Mouse (Mus musculus) heart, embryonic 13.5 days (tissue): ENCODE measurements around the gene Daam2. TPM values are rescaled to one million over a fixed set of nuclear protein-coding genes. Genes with fewer than 3 reads are reported as not detected.

ENCODE experiments used
- ATAC-seq: fragments of 200-750 bp; cut with Nextera tagmentation; 2 replicates; pipeline ENCODE4 v1.8.0; 2017; ENCODE audit warnings: moderate TSS enrichment; ENCODE audit not compliant: insufficient number of reproducible peaks, low FRiP score, low TSS enrichment; ENCODE audit errors: extremely low read depth
- H3K27ac ChIP-seq: fragments of 300-500 bp; sonication (generic); replicated peaks from 2 replicates; pipeline ENCODE4 v1.5.1; 2015; ENCODE audit warnings: moderate library complexity, mild to moderate bottlenecking, inconsistent platforms
- H3K27me3 ChIP-seq: fragments of 300-500 bp; sonication (generic); replicated peaks from 2 replicates; pipeline ENCODE4 v1.6.1; 2015; ENCODE audit warnings: mild to moderate bottlenecking, inconsistent platforms
- H3K36me3 ChIP-seq: fragments of 300-500 bp; sonication (generic); 2 replicates; pipeline ENCODE4 v1.6.1; 2015; ENCODE audit warnings: mild to moderate bottlenecking, inconsistent platforms
- H3K4me1 ChIP-seq: fragments of 300-500 bp; sonication (generic); 2 replicates; pipeline ENCODE4 v1.6.1; 2015; ENCODE audit warnings: inconsistent platforms
- H3K4me2 ChIP-seq: fragments of 300-500 bp; sonication (generic); 2 replicates; pipeline ENCODE4 v1.6.1; 2015; ENCODE audit warnings: inconsistent platforms, mild to moderate bottlenecking, moderate library complexity
- H3K4me3 ChIP-seq: fragments of 300-500 bp; sonication (generic); 2 replicates; pipeline ENCODE4 v1.5.1; 2015; ENCODE audit warnings: moderate library complexity, mild to moderate bottlenecking, inconsistent platforms
- H3K9ac ChIP-seq: fragments of 300-500 bp; sonication (generic); 2 replicates; pipeline ENCODE4 v1.6.1; 2015; ENCODE audit warnings: inconsistent platforms, mild to moderate bottlenecking, moderate library complexity
- H3K9me3 ChIP-seq: fragments of 300-500 bp; sonication (generic); 2 replicates; pipeline ENCODE4 v1.6.1; 2016; ENCODE audit warnings: inconsistent platforms
- WGBS: fragments of 180-500 bp; shearing (Covaris S2); methylation state at CpG from one replicate; pipeline ENCODE4 v1.1.7; 2015; ENCODE audit warnings: mixed read lengths; 5-methylcytosine and 5-hydroxymethylcytosine counted together
- polyA plus RNA-seq: library from polyadenylated mRNA; unstranded; fragments of >200 nt; fragmentation: Nextera tagmentation; extraction: Ambion mirVana; gene quantifications from 2 replicates; pipeline ENCODE4 v1.2.1, GENCODE M21; 2015

The Daam2 gene
- polyA plus RNA-seq, 1 experiment from 2014 or later = 4.6 TPM

DNA sequence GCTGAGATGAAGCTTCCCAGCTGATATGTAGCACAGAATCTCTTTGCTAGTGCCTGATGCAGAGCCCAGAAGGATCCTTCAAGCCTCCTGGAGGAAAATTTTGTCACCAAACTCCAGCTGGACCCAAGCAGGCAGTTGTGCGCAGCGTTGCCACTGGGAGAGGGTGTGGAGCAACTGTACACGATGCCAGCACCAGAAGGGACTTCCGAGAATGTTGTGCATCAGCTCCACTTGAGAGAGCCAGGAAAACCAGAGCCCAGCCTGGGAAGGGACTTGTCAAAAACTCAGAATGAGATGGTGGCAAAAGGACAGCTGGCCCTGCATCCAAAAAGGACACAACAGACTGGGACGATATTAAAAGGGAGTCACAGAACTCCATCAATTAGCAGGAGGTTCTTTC, 32.5 kb downstream of the Daam2 start:
- Histone ChIP-seq H3K9me3 (0 out of 2 replicates have a peak, but pooled peaks cover 3% of the 10 kb centered on the region), H3K9ac (no peak overlapping the region), H3K4me2 (no peak overlapping the region), H3K36me3 (peaks cover 13% of the 10 kb centered on the region; the same call in 1 of the 2 replicates), H3K27me3 (no peaks in the 10 kb centered on the region), H3K27ac (no peak overlapping the region), H3K4me1 (peaks cover 42% of the 10 kb centered on the region), H3K4me3 (no peak overlapping the region)
- WGBS = 71% methylated on average over 5 of the region's 5 CpGs
- no peak for ATAC-seq

DNA sequence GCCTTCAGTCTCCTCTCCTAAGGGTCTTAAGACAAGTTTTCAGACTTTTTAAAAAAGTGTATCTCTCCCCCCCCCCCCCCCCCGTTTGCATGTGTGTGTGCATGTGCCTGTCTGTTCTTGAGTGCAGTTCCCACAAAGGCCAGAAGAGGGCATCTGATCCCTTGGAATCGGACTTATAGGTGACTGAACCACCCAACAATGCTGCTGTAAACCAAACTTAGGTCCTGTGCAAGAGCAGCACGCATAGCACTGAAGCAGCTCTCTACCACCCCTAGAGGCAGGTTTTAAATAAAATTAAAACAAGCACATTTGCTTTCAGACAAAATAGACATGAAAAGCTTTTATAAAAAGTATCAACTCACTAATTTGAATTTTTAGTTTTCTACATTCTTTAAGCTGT, 33.9 kb downstream of the Daam2 start:
- WGBS = 26% methylated on average over 3 of the region's 3 CpGs
- Histone ChIP-seq H3K4me3 (no peak overlapping the region), H3K9me3 (0 out of 2 replicates have a peak, but pooled peaks cover 3% of the 10 kb centered on the region), H3K27ac (no peak overlapping the region), H3K27me3 (no peaks in the 10 kb centered on the region), H3K4me2 (no peak overlapping the region), H3K9ac (no peak overlapping the region), H3K36me3 (peaks cover 13% of the 10 kb centered on the region; the same call in 1 of the 2 replicates), H3K4me1 (peaks cover 28% of the 10 kb centered on the region)
- no peak for ATAC-seq

DNA sequence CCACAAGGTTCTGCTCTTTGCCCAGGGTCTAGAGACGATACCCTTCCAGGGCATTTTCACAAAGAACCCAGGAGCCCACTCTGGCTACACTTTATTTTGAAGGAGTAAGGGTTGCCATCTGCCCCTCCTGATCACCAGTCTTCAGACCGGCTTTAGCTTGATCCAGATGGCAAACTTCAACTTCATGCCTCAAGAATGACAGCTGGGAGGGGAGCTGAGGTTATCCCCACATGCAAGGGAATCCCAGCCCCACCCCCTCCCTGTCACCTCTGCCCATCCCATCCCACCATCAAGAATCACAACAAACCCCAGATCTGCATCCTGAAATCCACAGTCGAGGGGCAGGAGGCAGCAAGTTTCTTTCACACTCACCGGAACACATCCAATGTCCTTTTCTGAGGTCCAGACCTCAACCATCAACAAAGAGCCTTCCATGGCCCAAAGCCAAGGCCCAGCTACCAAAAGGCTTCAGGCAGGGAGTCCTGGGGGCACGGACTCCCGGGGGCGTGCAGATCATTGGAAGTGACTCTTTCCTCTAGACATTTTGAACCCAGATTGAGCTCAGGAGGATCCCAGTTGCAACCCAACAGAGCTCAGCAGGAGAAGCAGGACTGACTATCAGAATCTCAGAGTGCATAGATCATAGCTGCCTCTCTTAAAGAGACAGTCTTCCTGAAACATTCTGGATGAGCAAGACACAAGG, 35.5 kb downstream of the Daam2 start:
- H3K27ac ChIP-seq = 0 out of 2 replicates have a peak overlapping the region, but pooled peaks have one; percentile 12
- ATAC-seq = no peak

DNA sequence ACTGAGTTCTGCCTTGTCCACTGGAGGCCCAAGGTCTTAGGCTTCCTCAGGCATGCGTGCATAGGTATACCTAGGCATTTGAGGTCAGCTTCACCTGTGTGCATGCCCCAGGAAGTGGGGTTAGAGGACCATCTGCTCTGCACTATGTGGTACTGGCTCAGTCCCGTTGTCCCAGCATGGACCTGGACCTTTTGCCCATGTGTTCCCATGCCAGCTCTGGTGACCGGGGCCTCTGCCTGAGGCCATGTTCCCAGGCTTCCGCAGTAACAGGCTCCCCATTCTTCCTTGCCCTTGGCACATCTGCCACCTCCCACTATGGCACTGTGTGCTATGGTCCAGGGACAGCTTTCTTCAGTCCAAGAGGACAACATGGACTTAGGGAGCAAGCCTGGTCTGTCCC, 36.1 kb downstream of the Daam2 start:
- Histone ChIP-seq H3K36me3 (peaks cover 3% of the 10 kb centered on the region; the same call in 1 of the 2 replicates), H3K9ac (no peak overlapping the region), H3K4me2 (no peak overlapping the region), H3K27me3 (no peaks in the 10 kb centered on the region), H3K4me3 (no peak overlapping the region), H3K9me3 (0 out of 2 replicates have a peak, but pooled peaks cover 3% of the 10 kb centered on the region), H3K4me1 (peaks cover 13% of the 10 kb centered on the region), H3K27ac (no peak overlapping the region)
- ATAC-seq = no peak
- 84% methylated on average over 4 of the region's 4 CpGs for WGBS

More for the DNA sequence above, 35.5 kb downstream of the Daam2 start:
- Histone ChIP-seq H3K36me3 (peaks cover 9% of the 10 kb centered on the region; the same call in 1 of the 2 replicates), H3K27me3 (no peaks in the 10 kb centered on the region), H3K4me2 (no peak overlapping the region), H3K4me1 (peaks cover 13% of the 10 kb centered on the region), H3K4me3 (no peak overlapping the region), H3K9ac (0 out of 2 replicates have a peak overlapping the region, but pooled peaks have one; percentile 40), H3K9me3 (0 out of 2 replicates have a peak, but pooled peaks cover 3% of the 10 kb centered on the region)
- 40% methylated on average over 7 of the region's 7 CpGs for WGBS

DNA sequence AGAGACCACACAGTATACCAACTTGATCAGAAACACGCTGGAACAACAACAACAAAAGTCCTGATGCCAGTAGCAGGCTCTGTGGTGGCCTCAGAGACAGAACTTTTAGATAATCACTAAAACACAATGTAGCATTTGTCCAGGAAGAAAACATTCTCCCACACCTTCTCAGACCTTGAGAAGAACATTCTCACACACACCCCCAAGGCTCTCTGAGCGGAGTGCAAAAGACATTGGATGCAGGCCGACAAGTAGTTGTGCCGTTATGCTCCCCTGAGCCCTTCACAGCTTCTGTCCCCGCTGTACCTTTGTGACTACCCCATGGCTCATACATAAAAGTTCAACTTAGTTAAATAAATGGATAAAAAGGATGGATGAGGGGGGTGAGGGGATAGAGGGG, 37.6 kb downstream of the Daam2 start:
- H3K36me3 ChIP-seq = no peaks in the 10 kb centered on the region
- H3K9me3 ChIP-seq = 0 out of 2 replicates have a peak, but pooled peaks cover 3% of the 10 kb centered on the region
- H3K9ac ChIP-seq = no peak overlapping the region
- no peak overlapping the region for H3K27ac ChIP-seq
- no peak overlapping the region for H3K4me2 ChIP-seq
- no peak for ATAC-seq
- WGBS = 78% methylated on average over 5 of the region's 5 CpGs
- peaks cover 16% of the 10 kb centered on the region for H3K4me1 ChIP-seq
- H3K4me3 ChIP-seq = no peak overlapping the region
- no peaks in the 10 kb centered on the region for H3K27me3 ChIP-seq

DNA sequence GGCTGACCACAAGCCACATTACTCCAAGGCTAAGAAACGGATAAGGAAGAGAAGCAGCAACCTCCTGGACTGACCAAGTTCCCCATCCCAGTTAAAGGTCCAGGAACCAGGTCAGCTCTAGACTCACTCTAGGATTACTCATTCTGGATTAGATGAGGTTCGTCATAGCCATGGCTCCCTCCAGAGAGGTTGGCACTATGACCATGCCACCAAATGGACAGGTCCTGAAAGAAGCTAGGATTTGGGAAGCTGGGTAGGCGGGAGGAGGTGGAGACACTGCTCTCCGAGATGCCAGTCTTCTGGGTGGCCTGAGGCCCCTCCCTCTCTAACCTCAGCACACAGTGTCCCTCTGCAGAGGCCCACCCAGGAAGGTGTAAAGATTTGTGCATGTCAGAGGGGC, 38.2 kb downstream of the Daam2 start:
- H3K9ac ChIP-seq = no peak overlapping the region
- H3K4me2 ChIP-seq = no peak overlapping the region
- H3K9me3 ChIP-seq = 0 out of 2 replicates have a peak, but pooled peaks cover 3% of the 10 kb centered on the region
- 68% methylated on average over 4 of the region's 4 CpGs for WGBS
- H3K4me3 ChIP-seq = no peak overlapping the region
- no peaks in the 10 kb centered on the region for H3K36me3 ChIP-seq
- H3K4me1 ChIP-seq = peaks cover 18% of the 10 kb centered on the region
- H3K27me3 ChIP-seq = no peaks in the 10 kb centered on the region
- H3K27ac ChIP-seq = no peak overlapping the region
- ATAC-seq = no peak

DNA sequence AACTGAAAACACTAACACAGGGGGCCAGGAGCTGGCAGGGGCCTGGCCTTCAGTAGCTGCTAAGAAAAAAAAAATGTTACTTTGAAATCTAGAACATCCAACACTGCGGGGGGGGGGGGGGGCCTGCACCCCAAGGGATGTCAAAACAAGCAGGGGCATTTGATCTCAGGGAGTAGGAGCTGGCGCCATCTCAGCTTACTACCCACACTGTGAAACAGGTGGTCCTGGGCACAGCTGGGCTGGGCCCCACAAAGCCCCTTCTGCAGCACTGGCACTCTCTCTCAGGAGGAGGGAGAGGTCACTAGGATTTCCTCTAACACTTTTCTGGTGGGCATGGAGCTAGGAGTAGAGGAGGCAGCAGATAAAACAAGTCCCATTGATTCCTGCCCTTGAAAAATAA, 39.6 kb downstream of the Daam2 start:
- H3K9ac ChIP-seq = no peak overlapping the region
- no peak overlapping the region for H3K4me3 ChIP-seq
- H3K4me1 ChIP-seq = peaks cover 30% of the 10 kb centered on the region
- WGBS = 59% methylated on average over 2 of the region's 2 CpGs
- no peaks in the 10 kb centered on the region for H3K36me3 ChIP-seq
- ATAC-seq = no peak
- no peak overlapping the region for H3K4me2 ChIP-seq
- H3K9me3 ChIP-seq = no peaks in the 10 kb centered on the region
- H3K27me3 ChIP-seq = no peaks in the 10 kb centered on the region
- no peak overlapping the region for H3K27ac ChIP-seq

DNA sequence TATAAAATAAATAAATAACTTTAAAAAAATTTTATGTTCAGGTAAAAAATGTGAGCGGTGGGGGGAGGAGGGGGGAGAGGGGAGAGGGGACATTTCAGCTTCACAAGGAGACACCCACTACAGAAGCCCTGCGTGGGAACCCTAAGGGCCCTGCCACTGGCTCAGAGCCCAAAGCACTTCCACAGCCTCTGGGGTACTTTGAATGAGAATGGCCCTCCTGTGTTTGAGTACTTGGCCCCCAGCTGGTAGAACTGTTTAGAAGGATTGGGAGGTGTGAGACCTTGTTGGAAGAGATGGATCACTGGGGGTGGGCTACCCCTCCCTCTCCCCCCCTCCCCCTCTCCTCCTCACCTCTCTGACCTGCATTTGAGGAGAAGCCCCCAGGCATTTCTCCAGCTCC, 41.7 kb downstream of the Daam2 start:
- peaks cover 30% of the 10 kb centered on the region for H3K4me1 ChIP-seq
- H3K9me3 ChIP-seq = no peaks in the 10 kb centered on the region
- H3K4me2 ChIP-seq = no peak overlapping the region
- no peak overlapping the region for H3K27ac ChIP-seq
- H3K4me3 ChIP-seq = no peak overlapping the region
- H3K9ac ChIP-seq = no peak overlapping the region
- WGBS = 28% methylated on average over 2 of the region's 2 CpGs
- H3K27me3 ChIP-seq = no peaks in the 10 kb centered on the region
- H3K36me3 ChIP-seq = 0 out of 2 replicates have a peak, but pooled peaks cover 3% of the 10 kb centered on the region
- no peak for ATAC-seq

DNA sequence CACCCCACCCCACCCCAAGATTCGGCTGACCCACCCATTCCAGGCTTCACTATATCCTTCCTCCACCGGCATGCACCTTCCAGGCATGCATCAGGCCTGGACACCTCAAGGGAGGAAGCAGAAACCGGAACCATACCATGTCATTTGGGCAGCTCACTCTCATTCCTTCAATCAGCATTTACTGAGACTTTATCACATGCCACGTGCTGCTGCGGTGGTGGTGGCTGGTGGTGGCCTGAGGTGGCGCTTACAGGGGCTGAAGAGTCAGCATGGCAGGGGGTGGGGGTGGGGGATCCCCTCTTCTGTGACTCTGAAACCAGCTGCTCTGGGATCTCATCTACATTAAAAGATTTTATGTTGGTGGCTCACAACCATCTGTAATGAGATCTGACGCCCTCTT, 42.1 kb downstream of the Daam2 start:
- H3K9ac ChIP-seq = no peak overlapping the region
- H3K27ac ChIP-seq = no peak overlapping the region
- 39% methylated on average over 6 of the region's 7 CpGs for WGBS
- H3K27me3 ChIP-seq = no peaks in the 10 kb centered on the region
- H3K36me3 ChIP-seq = 0 out of 2 replicates have a peak, but pooled peaks cover 3% of the 10 kb centered on the region
- no peak overlapping the region for H3K4me2 ChIP-seq
- peaks cover 33% of the 10 kb centered on the region for H3K4me1 ChIP-seq
- H3K4me3 ChIP-seq = no peak overlapping the region
- no peak for ATAC-seq
- H3K9me3 ChIP-seq = no peaks in the 10 kb centered on the region

DNA sequence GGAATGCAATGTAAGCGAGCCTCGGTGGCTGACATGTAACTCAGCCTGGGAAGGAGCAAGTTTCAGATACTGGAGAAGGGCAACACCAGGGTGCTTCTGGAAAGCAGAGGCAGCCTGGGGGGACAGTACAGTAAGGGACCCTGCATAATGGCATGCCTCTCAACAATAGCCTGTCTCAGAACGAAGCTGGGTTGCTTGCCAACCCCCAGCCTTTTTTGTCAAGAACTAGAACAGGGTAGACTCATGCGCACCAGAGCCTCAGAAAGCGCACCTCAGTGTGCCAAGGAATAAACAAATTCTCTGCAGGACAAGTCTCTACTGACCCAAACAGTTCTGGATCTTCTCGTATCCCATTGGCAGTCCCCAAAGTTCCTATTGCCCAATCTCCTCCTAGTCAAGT, 43.5 kb downstream of the Daam2 start:
- Histone ChIP-seq H3K4me3 (no peak overlapping the region), H3K36me3 (0 out of 2 replicates have a peak, but pooled peaks cover 3% of the 10 kb centered on the region), H3K9me3 (no peaks in the 10 kb centered on the region), H3K27ac (no peak overlapping the region), H3K4me2 (no peak overlapping the region), H3K9ac (no peak overlapping the region), H3K4me1 (peaks cover 44% of the 10 kb centered on the region), H3K27me3 (no peaks in the 10 kb centered on the region)
- WGBS = 69% methylated on average over 6 of the region's 6 CpGs
- no peak for ATAC-seq

DNA sequence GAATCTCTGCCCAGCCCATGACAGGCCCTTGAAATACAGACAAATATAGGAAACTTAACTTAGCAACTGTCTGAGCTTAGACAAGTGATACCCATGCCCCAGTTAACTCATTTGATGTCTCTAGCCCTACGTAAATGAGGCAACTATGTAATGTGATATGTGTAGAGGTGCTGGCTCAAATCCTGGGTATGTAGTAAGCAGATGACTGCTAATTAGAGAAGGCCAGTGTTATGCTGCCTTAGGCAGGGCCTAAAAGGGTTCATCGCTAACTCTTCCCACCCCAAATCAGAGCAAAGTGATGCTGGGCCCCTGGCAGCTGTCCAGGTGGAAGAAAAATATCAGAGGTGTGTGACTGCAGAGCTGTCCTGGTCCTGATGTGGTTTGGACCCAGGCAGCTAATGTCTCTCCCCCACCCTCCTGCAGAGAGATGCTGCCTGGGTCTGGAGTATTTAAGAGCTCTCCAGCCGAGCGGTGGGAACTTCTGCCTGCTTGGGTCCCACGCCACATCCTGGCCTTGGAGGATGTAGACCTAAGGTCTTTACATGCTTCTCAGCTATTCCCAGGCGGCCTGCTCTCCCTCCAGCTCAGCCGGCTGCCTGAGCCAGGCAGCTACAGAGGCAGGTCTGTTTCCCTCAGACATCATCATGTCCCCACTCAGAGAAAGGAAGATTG, 44.4 kb downstream of the Daam2 start:
- 0 out of 2 replicates have a peak, but pooled peaks cover 3% of the 10 kb centered on the region for H3K36me3 ChIP-seq
- H3K4me3 ChIP-seq = no peak overlapping the region
- peaks cover 52% of the 10 kb centered on the region for H3K4me1 ChIP-seq
- no peaks in the 10 kb centered on the region for H3K9me3 ChIP-seq
- ATAC-seq = no peak
- H3K9ac ChIP-seq = no peak overlapping the region
- H3K4me2 ChIP-seq = no peak overlapping the region
- no peak overlapping the region for H3K27ac ChIP-seq
- no peaks in the 10 kb centered on the region for H3K27me3 ChIP-seq
- 65% methylated on average over 7 of the region's 7 CpGs for whole genome bisulfite sequencing
